Mouse (Mus musculus): ENCODE measurements around the gene Nrg4. TPM values are rescaled to one million over a fixed set of nuclear protein-coding genes. Genes with fewer than 3 reads are reported as not detected.

The Nrg4 gene
- polyA plus RNA-seq, 1 experiment = 11.4 TPM

- peaks cover 2% of the 10 kb centered on the region for H3K27me3 ChIP-seq (replicated peaks; ENCODE audit: control insufficient read depth, insufficient read depth, low read length)
- 73% methylated on average over 1 of the region's 1 CpGs for WGBS
- H3K4me1 ChIP-seq (ENCODE audit: control insufficient read depth, insufficient read depth, low read length) = no peaks in the 10 kb centered on the region
- TF ChIP-seq CTCF (conservative IDR thresholded peaks at IDR 0.05; ENCODE audit: insufficient read depth, insufficient read length, low read depth, low read length) = no peak
- no peak for TF ChIP-seq POLR2A (IDR thresholded peaks at IDR 0.05; ENCODE audit: low read depth, low read length)
- DNase-seq = no peak
- no peaks in the 10 kb centered on the region for H3K36me3 ChIP-seq (ENCODE audit: control insufficient read depth, insufficient read depth, low read length)
- H3K4me3 ChIP-seq (ENCODE audit: insufficient read depth, low read depth, low read length) = no peak overlapping the region
- no peak overlapping the region for H3K27ac ChIP-seq (ENCODE audit: insufficient read depth, low read depth, low read length)
Observed at GRCm38 (mm10) chr9:55322641-55323040, 4.0 kb downstream of the Nrg4 start.

- Histone ChIP-seq H3K36me3 (ENCODE audit: control insufficient read depth, insufficient read depth, low read length) (no peaks in the 10 kb centered on the region), H3K27me3 (replicated peaks; ENCODE audit: control insufficient read depth, insufficient read depth, low read length) (peaks cover 1% of the 10 kb centered on the region; the same call in 1 of the 2 replicates), H3K4me1 (ENCODE audit: control insufficient read depth, insufficient read depth, low read length) (no peaks in the 10 kb centered on the region), H3K27ac (ENCODE audit: insufficient read depth, low read depth, low read length) (no peak overlapping the region), H3K4me3 (ENCODE audit: insufficient read depth, low read depth, low read length) (no peak overlapping the region)
- DNase-seq = no peak
- WGBS = 65% methylated on average over 12 of the region's 12 CpGs
- TF ChIP-seq POLR2A (IDR thresholded peaks at IDR 0.05; ENCODE audit: low read depth, low read length) (no peak), CTCF (conservative IDR thresholded peaks at IDR 0.05; ENCODE audit: insufficient read depth, insufficient read length, low read depth, low read length) (no peak)
Observed at GRCm38 (mm10) chr9:55313619-55314261, 12.9 kb downstream of the Nrg4 start.

- WGBS = 10% methylated on average over 5 of the region's 5 CpGs
- Histone ChIP-seq H3K4me3 (ENCODE audit: insufficient read depth, low read depth, low read length) (no peak overlapping the region), H3K36me3 (ENCODE audit: control insufficient read depth, insufficient read depth, low read length) (no peaks in the 10 kb centered on the region), H3K27me3 (replicated peaks; ENCODE audit: control insufficient read depth, insufficient read depth, low read length) (no peaks in the 10 kb centered on the region), H3K4me1 (ENCODE audit: control insufficient read depth, insufficient read depth, low read length) (no peaks in the 10 kb centered on the region), H3K27ac (ENCODE audit: insufficient read depth, low read depth, low read length) (no peak overlapping the region)
- peak; percentile 87 for TF ChIP-seq CTCF (conservative IDR thresholded peaks at IDR 0.05; ENCODE audit: insufficient read depth, insufficient read length, low read depth, low read length)
- no peak for TF ChIP-seq POLR2A (IDR thresholded peaks at IDR 0.05; ENCODE audit: low read depth, low read length)
- peak; percentile 83 for DNase-seq
Observed at GRCm38 (mm10) chr9:55311560-55311959, 15.1 kb downstream of the Nrg4 start.

DNA sequence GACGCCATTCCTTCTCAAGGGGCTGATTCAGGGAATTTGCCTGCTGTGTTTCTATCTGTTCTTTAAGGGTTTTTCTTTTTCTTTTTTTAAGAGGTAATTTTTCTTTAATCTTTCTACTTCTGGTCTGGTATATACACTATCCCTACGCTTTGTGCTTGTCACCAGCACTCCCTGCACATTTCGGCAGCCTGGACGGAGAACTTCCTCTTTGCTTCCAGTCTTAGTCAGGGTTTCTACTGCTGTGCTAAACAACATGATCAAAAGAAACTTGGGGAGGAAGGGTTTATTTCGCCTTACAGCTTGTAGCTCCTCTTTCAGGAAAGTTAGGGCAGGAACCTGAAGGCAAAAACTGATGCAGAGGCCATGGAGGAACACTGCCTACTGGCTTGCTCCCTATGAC, 18.2 kb downstream of the Nrg4 start:
- Histone ChIP-seq H3K36me3 (ENCODE audit: control insufficient read depth, insufficient read depth, low read length) (no peaks in the 10 kb centered on the region), H3K27me3 (replicated peaks; ENCODE audit: control insufficient read depth, insufficient read depth, low read length) (no peaks in the 10 kb centered on the region), H3K4me3 (ENCODE audit: insufficient read depth, low read depth, low read length) (no peak overlapping the region), H3K4me1 (ENCODE audit: control insufficient read depth, insufficient read depth, low read length) (no peaks in the 10 kb centered on the region), H3K27ac (ENCODE audit: insufficient read depth, low read depth, low read length) (no peak overlapping the region)
- no peak for DNase-seq
- WGBS = 76% methylated on average over 5 of the region's 5 CpGs
- TF ChIP-seq CTCF (conservative IDR thresholded peaks at IDR 0.05; ENCODE audit: insufficient read depth, insufficient read length, low read depth, low read length) (no peak), POLR2A (IDR thresholded peaks at IDR 0.05; ENCODE audit: low read depth, low read length) (no peak)

GRCm38 (mm10) chr9:55307557-55307956, 19.1 kb downstream of the Nrg4 start:
- WGBS = 43% methylated on average over 5 of the region's 5 CpGs
- no peak for DNase-seq
- no peak for TF ChIP-seq CTCF (conservative IDR thresholded peaks at IDR 0.05; ENCODE audit: insufficient read depth, insufficient read length, low read depth, low read length)
- TF ChIP-seq POLR2A (IDR thresholded peaks at IDR 0.05; ENCODE audit: low read depth, low read length) = no peak

GRCm38 (mm10) chr9:55307066-55307465, 19.6 kb downstream of the Nrg4 start:
- H3K27ac ChIP-seq (ENCODE audit: insufficient read depth, low read depth, low read length) = no peak overlapping the region
- no peaks in the 10 kb centered on the region for H3K27me3 ChIP-seq (replicated peaks; ENCODE audit: control insufficient read depth, insufficient read depth, low read length)
- H3K36me3 ChIP-seq (ENCODE audit: control insufficient read depth, insufficient read depth, low read length) = no peaks in the 10 kb centered on the region
- DNase-seq = peak; percentile 33
- TF ChIP-seq CTCF (conservative IDR thresholded peaks at IDR 0.05; ENCODE audit: insufficient read depth, insufficient read length, low read depth, low read length) (no peak), POLR2A (IDR thresholded peaks at IDR 0.05; ENCODE audit: low read depth, low read length) (no peak)
- no peak overlapping the region for H3K4me3 ChIP-seq (ENCODE audit: insufficient read depth, low read depth, low read length)
- H3K4me1 ChIP-seq (ENCODE audit: control insufficient read depth, insufficient read depth, low read length) = no peaks in the 10 kb centered on the region
- 48% methylated on average over 2 of the region's 2 CpGs for WGBS

More at GRCm38 (mm10) chr9:55307557-55307956, 19.1 kb downstream of the Nrg4 start:
- Histone ChIP-seq H3K27ac (ENCODE audit: insufficient read depth, low read depth, low read length) (no peak overlapping the region), H3K4me1 (ENCODE audit: control insufficient read depth, insufficient read depth, low read length) (no peaks in the 10 kb centered on the region), H3K36me3 (ENCODE audit: control insufficient read depth, insufficient read depth, low read length) (no peaks in the 10 kb centered on the region), H3K4me3 (ENCODE audit: insufficient read depth, low read depth, low read length) (no peak overlapping the region), H3K27me3 (replicated peaks; ENCODE audit: control insufficient read depth, insufficient read depth, low read length) (no peaks in the 10 kb centered on the region)

DNA sequence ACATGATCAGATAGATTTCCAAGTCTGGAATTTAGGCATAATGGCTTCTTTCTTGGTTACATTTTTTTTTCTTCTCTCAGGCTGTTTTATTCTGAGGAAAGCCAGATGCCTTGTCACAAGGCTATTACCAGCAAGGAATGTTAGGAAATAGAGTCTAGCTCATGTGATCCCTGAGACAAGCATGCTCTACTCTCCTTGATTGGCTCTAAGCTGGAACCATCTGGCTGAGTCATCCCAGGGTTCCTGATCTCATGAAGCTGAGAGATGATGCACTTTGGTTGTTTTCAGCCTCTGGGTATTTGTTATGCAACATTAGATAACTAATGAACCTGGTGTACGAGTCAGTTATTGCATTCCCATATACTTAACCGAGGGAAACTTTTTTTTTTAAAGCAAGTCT, 30.4 kb downstream of the Nrg4 start:
- DNase-seq = peak; percentile 9
- Histone ChIP-seq H3K27me3 (replicated peaks; ENCODE audit: control insufficient read depth, insufficient read depth, low read length) (no peaks in the 10 kb centered on the region), H3K27ac (ENCODE audit: insufficient read depth, low read depth, low read length) (no peak overlapping the region), H3K4me1 (ENCODE audit: control insufficient read depth, insufficient read depth, low read length) (no peaks in the 10 kb centered on the region), H3K36me3 (ENCODE audit: control insufficient read depth, insufficient read depth, low read length) (no peaks in the 10 kb centered on the region), H3K4me3 (ENCODE audit: insufficient read depth, low read depth, low read length) (no peak overlapping the region)
- WGBS = 19% methylated on average over 2 of the region's 2 CpGs
- TF ChIP-seq POLR2A (IDR thresholded peaks at IDR 0.05; ENCODE audit: low read depth, low read length) (no peak), CTCF (conservative IDR thresholded peaks at IDR 0.05; ENCODE audit: insufficient read depth, insufficient read length, low read depth, low read length) (no peak)

All from kidney, adult 2 months (tissue).